Mouse (Mus musculus): ENCODE results near the gene Tfdp1.
"Not testable (repeated sequence)": the region's sequence is repeated elsewhere in the genome, so short reads cannot be mapped to it uniquely, and the experiment has no call there.

DNA sequence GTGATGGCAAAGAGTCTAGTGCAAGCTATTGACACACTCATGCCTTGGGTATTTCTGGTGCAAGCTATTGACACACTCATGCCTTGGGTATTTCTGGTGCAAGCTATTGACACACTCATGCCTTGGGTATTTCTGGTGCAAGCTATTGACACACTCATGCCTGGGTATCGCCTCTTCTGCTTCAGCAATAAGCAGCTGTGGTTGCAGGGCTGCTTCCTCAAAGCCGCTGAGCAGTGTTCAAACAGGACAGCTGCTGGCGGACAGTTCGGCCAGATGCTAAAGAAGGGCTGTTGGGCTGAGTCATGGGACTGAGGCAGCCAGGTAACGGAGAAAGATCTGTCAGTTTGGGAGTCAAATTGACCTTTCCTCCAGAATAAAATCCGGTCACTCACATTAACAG, 1.3 kb upstream of the Tfdp1 start:
- TF ChIP-seq POLR2A, CTCF (IDR thresholded peaks at IDR 0.05; ENCODE audit: insufficient read depth, low read depth, low read length): not testable (repeated sequence)
